Mouse (Mus musculus) lung, postnatal 0 days (tissue): ENCODE results near the gene Pgap2. TPM values are rescaled to one million over a fixed set of nuclear protein-coding genes. Genes with fewer than 3 reads are reported as not detected.

Experiments used
- ATAC-seq: fragments of 200-750 bp; cut with Nextera tagmentation; 2 replicates; pipeline ENCODE4 v1.8.0; 2017; ENCODE audit warnings: moderate library complexity
- DNase-seq: peaks from one replicate; pipeline ENCODE4 v3.0.0-alpha.2; 2016; ENCODE audit warnings: low spot score
- H3K27ac ChIP-seq: fragments of 300-500 bp; sonication (generic); 2 replicates; pipeline ENCODE4 v1.5.1; 2014; ENCODE audit warnings: antibody characterized with exemption, mild to moderate bottlenecking, low read length, mixed read lengths
- H3K27me3 ChIP-seq: fragments of 300-500 bp; sonication (generic); replicated peaks from 2 replicates; pipeline ENCODE4 v1.6.1; 2014; ENCODE audit warnings: low read length, mixed read lengths; ENCODE audit not compliant: insufficient read depth
- H3K36me3 ChIP-seq: fragments of 300-500 bp; sonication (generic); 2 replicates; pipeline ENCODE4 v1.6.1; 2014; ENCODE audit warnings: low read length, mixed read lengths; ENCODE audit not compliant: insufficient read depth
- H3K4me1 ChIP-seq: fragments of 300-500 bp; sonication (generic); 2 replicates; pipeline ENCODE4 v1.6.1; 2014; ENCODE audit warnings: antibody characterized with exemption, low read depth, low read length, mixed read lengths; ENCODE audit not compliant: insufficient read depth
- H3K4me2 ChIP-seq: fragments of 300-500 bp; sonication (generic); replicated peaks from 2 replicates; pipeline ENCODE4 v1.6.1; 2014; ENCODE audit warnings: low read depth, mild to moderate bottlenecking, low read length, moderate library complexity, mixed read lengths
- H3K4me3 ChIP-seq: fragments of 300-500 bp; sonication (generic); 2 replicates; pipeline ENCODE4 v1.5.1; 2014; ENCODE audit warnings: low read depth, low read length
- H3K9ac ChIP-seq: fragments of 300-500 bp; sonication (generic); replicated peaks from 2 replicates; pipeline ENCODE4 v1.6.1; 2014; ENCODE audit warnings: low read depth, mild to moderate bottlenecking
- H3K9me3 ChIP-seq: fragments of 300-500 bp; sonication (generic); 2 replicates; pipeline ENCODE4 v1.6.1; 2016; ENCODE audit warnings: low read length, mixed read lengths
- CTCF ChIP-seq: IDR thresholded peaks from 2 replicates; pipeline ENCODE4 v1.5.1; 2016; ENCODE audit warnings: antibody characterized with exemption, mild to moderate bottlenecking
- EP300 ChIP-seq: IDR thresholded peaks from 2 replicates; pipeline ENCODE4 v1.6.1; 2016; ENCODE audit warnings: antibody characterized with exemption, mild to moderate bottlenecking, control low read depth
- WGBS: fragments of 180-500 bp; shearing (Covaris S2); extraction: QIAGEN DNeasy Blood & Tissue Kit; methylation state at CpG from one replicate; pipeline ENCODE4 v1.1.7; 2014; 5-methylcytosine and 5-hydroxymethylcytosine counted together
- polyA plus RNA-seq: library from polyadenylated mRNA; unstranded; fragments of >200 nt; fragmentation: Nextera tagmentation; extraction: Ambion mirVana; gene quantifications from 2 replicates; pipeline ENCODE4 v1.2.1, GENCODE M21; 2015

The Pgap2 gene
- polyA plus RNA-seq: 109 and 137 TPM in 2 replicates

DNA sequence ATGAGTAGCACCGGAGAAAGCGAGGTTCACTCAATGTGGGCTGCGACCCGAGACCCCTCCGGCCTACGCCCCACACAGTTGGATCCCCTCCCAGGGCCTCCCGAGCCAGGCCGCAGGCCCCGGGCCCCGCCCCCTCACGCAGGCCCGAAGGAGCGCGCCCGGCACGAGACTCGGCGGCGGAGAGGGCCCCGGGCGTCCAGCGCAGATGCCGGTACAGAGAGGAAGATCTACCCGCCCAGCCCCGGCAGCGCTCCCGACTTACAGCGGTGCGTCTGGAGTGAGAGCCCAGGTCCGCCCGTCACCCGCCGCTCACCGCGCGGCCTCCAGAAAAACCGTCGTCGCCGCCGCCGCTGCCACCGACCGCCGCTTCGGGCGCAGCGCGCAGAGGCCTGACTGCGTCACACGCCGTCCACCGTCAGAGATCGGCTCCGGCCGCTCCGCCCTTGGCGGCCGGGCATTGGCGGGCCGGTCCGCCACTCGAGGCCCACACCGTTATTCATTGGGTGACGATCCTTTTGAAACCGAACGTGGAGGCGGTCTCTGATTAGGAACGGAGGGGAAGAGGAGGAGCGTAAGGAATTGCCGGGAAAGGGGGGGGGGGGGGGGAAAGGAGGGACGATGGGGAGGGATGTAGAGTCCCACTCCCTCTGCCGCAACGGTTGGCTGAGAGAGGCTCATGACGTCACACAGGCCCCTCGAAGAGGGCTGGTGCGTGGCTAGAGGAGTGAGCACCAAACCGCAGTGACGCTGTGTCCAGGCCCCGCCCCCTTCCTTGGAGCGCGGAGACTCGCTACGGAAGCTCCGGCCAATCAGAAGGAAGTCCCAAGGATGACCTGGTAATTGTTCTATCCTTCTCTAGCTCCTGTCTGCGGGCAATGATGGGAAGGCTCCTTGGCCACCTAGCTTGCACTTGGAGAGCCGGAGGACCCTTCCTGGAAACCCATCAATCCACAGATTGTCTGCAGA lies at the start of gene Pgap2, which contains the start of gene Nup98:
TSS of gene Pgap2 (plus strand) at position 453 of the 966 bp plus-strand sequence.
TSS of gene Nup98 (minus strand) at position 421 of the 966 bp plus-strand sequence.
- Histone ChIP-seq H3K27me3 (no peaks in the 10 kb centered on the region), H3K9ac (peak within 1 kb of the TSS; percentile 82), H3K4me2 (peak within 1 kb of the TSS; percentile 81), H3K9me3 (no peaks in the 10 kb centered on the region), H3K4me3 (peak within 1 kb of the TSS; percentile 89), H3K4me1 (peaks cover 8% of the 10 kb centered on the region; the same call in 1 of the 2 replicates), H3K27ac (peak within 1 kb of the TSS; percentile 96), H3K36me3 (no peaks in the 10 kb centered on the region)
- DNase-seq: peak; percentile 99
- WGBS: 0% methylated on average over 74 of the region's 87 CpGs
- peak; percentile 97 for ATAC-seq
- TF ChIP-seq EP300 (no peak), CTCF (peak; percentile 41)

DNA sequence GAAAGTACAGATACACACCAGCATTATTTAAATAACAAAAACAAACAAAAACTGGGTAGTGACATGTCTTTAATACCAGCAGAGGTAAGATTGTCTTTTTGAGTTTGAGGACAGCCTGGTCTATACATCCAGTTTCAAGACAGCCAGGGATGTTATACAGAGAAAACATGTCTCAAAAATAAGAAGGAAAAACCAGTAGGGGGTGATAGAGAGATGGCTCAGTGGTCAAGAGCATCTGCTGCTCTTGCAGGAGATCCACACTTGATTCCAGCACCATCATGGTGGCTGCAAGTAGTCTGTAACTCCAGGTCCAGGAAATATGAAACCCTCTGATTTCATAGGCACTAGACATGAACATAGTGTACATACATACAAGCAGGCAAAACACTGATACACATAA lies 39.7 kb upstream of the Pgap2 start:
- no peak overlapping the region for H3K27ac ChIP-seq

DNA sequence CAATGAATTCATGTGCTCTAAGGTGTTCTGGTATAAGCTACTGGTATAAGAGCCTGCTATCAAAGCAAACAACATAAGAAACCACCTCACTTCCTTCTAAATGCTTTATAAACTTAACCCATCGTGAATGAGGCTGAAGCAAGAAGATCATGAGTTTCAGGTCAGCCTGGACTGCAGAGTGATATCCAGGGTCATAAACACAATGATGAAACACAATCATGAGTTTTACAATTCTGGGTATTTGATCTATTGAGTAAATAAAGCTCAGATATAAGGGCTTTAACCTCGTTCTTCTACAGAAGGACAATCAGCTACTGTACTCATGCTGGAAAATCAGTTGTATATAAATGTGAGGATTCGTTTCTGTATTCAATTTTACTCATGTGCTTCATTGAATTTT lies 26.2 kb upstream of the Pgap2 start:
- Histone ChIP-seq H3K27ac (no peak overlapping the region), H3K4me2 (no peak overlapping the region), H3K27me3 (no peaks in the 10 kb centered on the region), H3K36me3 (peaks cover 35% of the 10 kb centered on the region), H3K9ac (no peak overlapping the region), H3K4me3 (no peak overlapping the region), H3K9me3 (no peaks in the 10 kb centered on the region), H3K4me1 (no peaks in the 10 kb centered on the region)
- no peak for ATAC-seq
- WGBS: 77% methylated on average over 3 of the region's 3 CpGs
- DNase-seq: no peak
- TF ChIP-seq EP300 (no peak), CTCF (no peak)

More for the DNA sequence above, 39.7 kb upstream of the Pgap2 start:
- H3K27me3 ChIP-seq: no peaks in the 10 kb centered on the region
- DNase-seq (peak; percentile 21), ATAC-seq (no peak)
- H3K4me1 ChIP-seq: no peaks in the 10 kb centered on the region
- no peaks in the 10 kb centered on the region for H3K9me3 ChIP-seq
- H3K4me3 ChIP-seq: no peak overlapping the region
- no peak overlapping the region for H3K9ac ChIP-seq
- 0 out of 2 replicates have a peak, but pooled peaks cover 2% of the 10 kb centered on the region for H3K36me3 ChIP-seq
- H3K4me2 ChIP-seq: no peak overlapping the region
- TF ChIP-seq EP300 (no peak), CTCF (peak; percentile 52)

DNA sequence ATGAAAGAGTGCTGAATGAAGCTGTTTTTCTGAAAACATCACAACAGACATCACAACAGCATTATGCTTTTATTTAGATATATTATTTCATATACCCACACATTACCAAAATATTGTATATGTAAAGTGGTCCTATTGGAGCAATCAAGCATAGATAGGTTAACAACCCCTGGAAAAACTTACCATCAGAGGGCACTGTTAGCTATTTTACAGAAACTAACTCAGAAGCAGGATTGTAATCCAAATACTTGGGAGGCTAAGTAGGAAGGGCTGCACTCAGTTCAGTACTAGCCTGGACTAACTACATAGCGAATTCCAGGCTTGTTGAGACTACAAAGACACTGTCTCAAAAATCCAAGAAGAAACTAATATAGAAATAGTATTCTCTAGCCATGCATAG lies 17.7 kb upstream of the Pgap2 start:
- Histone ChIP-seq H3K9me3 (no peaks in the 10 kb centered on the region), H3K27me3 (no peaks in the 10 kb centered on the region), H3K4me2 (no peak overlapping the region), H3K36me3 (peaks cover 3% of the 10 kb centered on the region), H3K27ac (no peak overlapping the region), H3K4me3 (no peak overlapping the region), H3K9ac (no peak overlapping the region), H3K4me1 (no peaks in the 10 kb centered on the region)
- TF ChIP-seq CTCF: peak; percentile 59
- TF ChIP-seq EP300: no peak
- ATAC-seq (peak; percentile 23; the same call in 1 of the 2 replicates), DNase-seq (peak; percentile 54)
- WGBS: 85% methylated on average over 1 of the region's 1 CpGs

DNA sequence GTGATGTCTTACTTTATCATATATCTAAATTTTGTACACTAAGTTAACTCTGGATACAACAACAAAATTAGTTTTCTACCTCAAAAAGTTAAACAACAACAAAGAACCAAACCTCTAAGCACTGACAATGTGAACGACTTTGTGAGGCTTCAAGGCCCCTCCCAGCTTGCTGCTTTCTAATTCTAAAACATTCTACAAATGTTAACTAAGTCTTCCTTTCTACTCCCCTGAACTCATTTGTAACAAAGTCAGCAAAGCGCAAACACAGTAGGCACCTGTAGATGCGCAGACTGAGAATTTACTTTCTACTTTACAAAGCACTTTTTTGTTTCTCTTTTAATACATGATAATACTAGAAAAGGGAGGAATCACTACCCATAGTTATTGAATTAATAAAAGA lies 9.4 kb upstream of the Pgap2 start:
- no peak overlapping the region for H3K4me3 ChIP-seq
- 79% methylated on average over 3 of the region's 3 CpGs for WGBS
- no peaks in the 10 kb centered on the region for H3K4me1 ChIP-seq
- H3K9ac ChIP-seq: no peak overlapping the region
- H3K27me3 ChIP-seq: no peaks in the 10 kb centered on the region
- no peak for ATAC-seq
- no peak for TF ChIP-seq EP300
- no peak for TF ChIP-seq CTCF
- H3K4me2 ChIP-seq: no peak overlapping the region
- 0 out of 2 replicates have a peak overlapping the region, but pooled peaks have one; percentile 20 for H3K27ac ChIP-seq
- no peak for DNase-seq
- no peaks in the 10 kb centered on the region for H3K36me3 ChIP-seq
- no peaks in the 10 kb centered on the region for H3K9me3 ChIP-seq

DNA sequence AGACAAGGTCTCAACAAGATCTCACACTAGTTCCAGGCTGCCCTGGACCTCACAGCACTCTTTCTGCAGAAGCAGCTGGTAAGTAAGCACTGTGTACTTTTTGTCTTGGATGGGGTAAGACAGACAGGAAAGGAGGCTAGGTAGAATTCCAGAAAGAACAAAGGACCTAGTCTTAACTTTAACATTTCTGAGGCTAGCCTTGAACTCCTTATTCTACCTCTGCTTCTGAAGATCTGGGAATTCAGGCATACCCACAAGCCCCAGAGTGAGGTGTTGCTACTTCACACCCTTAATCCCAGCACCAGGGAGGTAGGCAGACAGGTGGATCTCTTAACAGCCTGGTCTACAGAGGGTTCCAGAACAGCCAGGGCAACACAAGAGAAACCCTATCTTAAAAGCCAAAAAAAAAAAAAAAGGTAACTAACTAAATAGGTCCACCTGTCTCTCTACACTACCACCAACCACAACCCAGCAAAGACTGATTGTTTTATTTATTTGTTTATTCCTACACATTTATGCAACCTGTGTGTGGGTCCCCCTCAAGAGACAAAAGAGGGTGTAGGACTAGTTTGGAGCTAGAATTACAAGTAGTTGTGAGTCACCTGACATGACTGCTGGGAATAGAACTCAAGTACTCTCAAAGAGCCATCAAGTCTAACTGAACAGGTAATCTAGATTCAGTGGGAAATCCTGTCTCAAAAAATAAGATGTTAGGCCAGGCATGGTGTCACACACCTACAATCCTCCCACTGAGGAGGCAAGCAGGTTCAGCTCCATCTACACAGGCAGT lies 8.8 kb upstream of the Pgap2 start:
- H3K27me3 ChIP-seq: no peaks in the 10 kb centered on the region
- H3K9me3 ChIP-seq: no peaks in the 10 kb centered on the region
- no peak overlapping the region for H3K9ac ChIP-seq
- H3K27ac ChIP-seq: 0 out of 2 replicates have a peak overlapping the region, but pooled peaks have one; percentile 20
- no peak overlapping the region for H3K4me3 ChIP-seq
- no peaks in the 10 kb centered on the region for H3K4me1 ChIP-seq
- TF ChIP-seq EP300 (0 out of 2 replicates have a peak, but pooled peaks have one; percentile 38), CTCF (no peak)
- H3K4me2 ChIP-seq: no peak overlapping the region
- no peaks in the 10 kb centered on the region for H3K36me3 ChIP-seq
- DNase-seq: peak; percentile 52
- ATAC-seq: peak; percentile 43
